Mouse (Mus musculus): ENCODE measurements around the gene Tecta. TPM values are rescaled to one million over a fixed set of nuclear protein-coding genes. Genes with fewer than 3 reads are reported as not detected.
A peak's percentile ranks its signal among the peaks of the same experiment; 100 is the strongest.

Gene Tecta
- polyA plus RNA-seq, 1 experiment from 2014 or later, result 0.18 TPM

DNA sequence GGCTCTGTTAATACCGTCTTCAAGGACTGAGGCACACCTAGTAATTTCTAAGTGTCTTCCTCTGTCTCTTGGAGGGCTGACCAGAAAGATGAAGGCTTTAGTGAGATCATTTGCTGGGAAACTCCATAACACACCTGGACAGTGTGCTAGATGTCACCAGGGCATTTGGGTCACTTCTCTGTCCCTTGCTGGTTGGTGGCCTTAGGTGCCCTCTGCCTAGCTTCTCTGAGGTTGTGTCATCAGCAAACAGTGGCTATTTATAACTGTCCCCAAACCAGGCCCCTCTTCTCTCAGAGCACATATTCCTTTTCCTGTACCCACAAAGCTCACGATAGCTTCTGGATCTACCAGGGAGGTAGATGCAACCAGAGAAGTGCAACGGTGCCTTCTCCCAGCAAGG is 64.8 kb downstream of the Tecta start:
- no peak overlapping the region for H3K27ac ChIP-seq
- ATAC-seq (ENCODE audit: low FRiP score), result no peak
- no peak overlapping the region for H3K4me2 ChIP-seq
- 0 out of 2 replicates have a peak, but pooled peaks cover 2% of the 10 kb centered on the region for H3K27me3 ChIP-seq
- peaks cover 8% of the 10 kb centered on the region; the same call in 1 of the 2 replicates for H3K4me1 ChIP-seq
- no peaks in the 10 kb centered on the region for H3K36me3 ChIP-seq (replicated peaks)
- 99% methylated on average over 3 of the region's 3 CpGs for WGBS
- H3K9ac ChIP-seq, result no peak overlapping the region
- H3K9me3 ChIP-seq, result no peaks in the 10 kb centered on the region
- no peak overlapping the region for H3K4me3 ChIP-seq (replicated peaks)

DNA sequence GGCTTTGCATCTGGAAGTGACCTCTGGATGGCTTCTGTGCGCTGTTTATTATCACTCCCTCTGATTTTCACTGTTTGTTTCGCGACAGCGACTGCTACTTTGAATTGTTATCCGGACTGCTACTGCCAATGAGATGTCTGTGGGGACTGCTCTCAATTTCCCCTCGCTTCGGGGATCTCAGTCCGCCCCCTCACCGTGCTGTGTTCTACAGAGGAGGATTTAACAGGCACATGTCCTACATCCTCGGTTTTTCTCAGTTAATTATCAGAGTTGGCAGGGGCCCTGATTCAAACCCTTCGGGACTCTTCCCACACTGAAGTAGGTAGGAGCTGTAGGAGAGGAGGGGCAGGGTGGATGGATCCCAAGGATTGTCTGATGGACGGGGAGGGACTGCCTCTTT is 67.0 kb downstream of the Tecta start:
- Histone ChIP-seq H3K9me3 (no peaks in the 10 kb centered on the region), H3K27ac (no peak overlapping the region), H3K4me3 (replicated peaks) (no peak overlapping the region), H3K27me3 (no peaks in the 10 kb centered on the region), H3K4me1 (no peaks in the 10 kb centered on the region), H3K4me2 (no peak overlapping the region), H3K36me3 (replicated peaks) (no peaks in the 10 kb centered on the region), H3K9ac (no peak overlapping the region)
- WGBS, result 79% methylated on average over 12 of the region's 12 CpGs
- ATAC-seq (ENCODE audit: low FRiP score), result no peak

DNA sequence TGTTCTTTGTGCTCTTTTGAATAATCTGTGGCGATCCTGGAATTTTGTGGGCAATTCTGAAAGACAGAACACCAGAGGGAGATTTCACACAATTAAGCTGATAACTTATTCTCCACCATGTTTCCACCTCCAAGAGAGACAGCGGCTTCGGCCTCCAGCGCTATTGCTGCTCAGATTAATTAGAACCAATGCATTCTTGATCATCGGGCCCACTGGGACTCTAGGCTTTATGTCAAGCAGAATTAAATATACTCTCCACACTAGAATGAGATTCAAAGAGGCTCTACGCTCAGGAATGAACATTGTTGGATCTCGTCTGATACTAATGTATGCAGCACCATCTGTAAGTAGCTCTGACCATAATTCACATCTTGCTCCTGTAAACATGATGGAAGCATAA is 68.4 kb downstream of the Tecta start:
- 88% methylated on average over 7 of the region's 7 CpGs for WGBS
- no peaks in the 10 kb centered on the region for H3K9me3 ChIP-seq
- H3K9ac ChIP-seq, result no peak overlapping the region
- H3K4me1 ChIP-seq, result no peaks in the 10 kb centered on the region
- no peaks in the 10 kb centered on the region for H3K36me3 ChIP-seq (replicated peaks)
- H3K4me2 ChIP-seq, result no peak overlapping the region
- no peak overlapping the region for H3K4me3 ChIP-seq (replicated peaks)
- no peak for ATAC-seq (ENCODE audit: low FRiP score)
- H3K27me3 ChIP-seq, result no peaks in the 10 kb centered on the region
- H3K27ac ChIP-seq, result no peak overlapping the region

- Histone ChIP-seq H3K27me3 (peaks cover 5% of the 10 kb centered on the region), H3K4me3 (replicated peaks) (no peak overlapping the region), H3K4me1 (no peaks in the 10 kb centered on the region), H3K4me2 (no peak overlapping the region), H3K36me3 (replicated peaks) (no peaks in the 10 kb centered on the region), H3K9me3 (no peaks in the 10 kb centered on the region), H3K27ac (no peak overlapping the region), H3K9ac (no peak overlapping the region)
- no peak for ATAC-seq (ENCODE audit: low FRiP score)
- 76% methylated on average over 9 of the region's 9 CpGs for WGBS
These were observed 70.0 kb downstream of the Tecta start for GRCm38 (mm10) chr9:42329753-42330152.

- no peak overlapping the region for H3K4me2 ChIP-seq
- no peaks in the 10 kb centered on the region for H3K36me3 ChIP-seq (replicated peaks)
- no peak overlapping the region for H3K9ac ChIP-seq
- WGBS, result 28% methylated on average over 11 of the region's 11 CpGs
- H3K9me3 ChIP-seq, result no peaks in the 10 kb centered on the region
- no peaks in the 10 kb centered on the region for H3K4me1 ChIP-seq
- H3K4me3 ChIP-seq (replicated peaks), result no peak overlapping the region
- H3K27ac ChIP-seq, result no peak overlapping the region
- ATAC-seq (ENCODE audit: low FRiP score), result no peak
- peaks cover 7% of the 10 kb centered on the region for H3K27me3 ChIP-seq
These were observed 72.9 kb downstream of the Tecta start for GRCm38 (mm10) chr9:42326688-42327440.

DNA sequence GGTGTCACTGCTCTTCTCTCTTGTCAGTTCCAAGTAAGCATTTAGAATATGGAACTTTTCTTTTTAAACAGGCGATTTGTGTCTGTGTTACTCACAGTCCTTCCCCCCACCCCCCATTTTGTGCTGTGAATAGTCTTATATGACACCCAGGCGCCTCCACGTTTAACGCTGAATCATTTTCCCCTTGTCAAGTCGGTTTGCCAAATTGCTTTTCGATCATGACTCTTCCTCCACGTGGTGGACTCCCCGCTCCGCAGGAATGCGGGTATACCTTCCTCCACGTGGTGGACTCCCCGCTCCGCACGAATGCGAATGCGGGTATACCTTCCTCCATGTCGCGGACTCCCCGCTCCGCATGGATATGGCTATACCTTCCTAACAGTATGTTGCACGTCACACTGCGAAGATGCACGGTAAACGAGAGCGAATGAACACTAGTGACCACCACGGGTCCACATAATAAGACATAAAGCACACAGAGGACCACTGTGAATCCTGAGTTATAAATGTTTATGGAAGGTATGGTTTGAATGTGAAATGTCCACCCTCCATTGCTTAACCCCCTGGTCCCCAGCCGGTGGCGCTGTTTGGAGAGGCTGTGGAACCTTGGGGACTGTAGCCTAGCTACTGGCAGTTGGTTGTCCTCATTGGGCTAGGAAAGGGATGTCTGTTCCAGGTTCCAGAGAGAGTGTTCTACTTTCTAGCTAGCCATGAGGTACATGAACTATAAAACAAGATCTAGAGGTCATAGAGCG is 74.9 kb downstream of the Tecta start:
- H3K9me3 ChIP-seq, result no peaks in the 10 kb centered on the region
- WGBS, result 45% methylated on average over 29 of the region's 29 CpGs
- ATAC-seq (ENCODE audit: low FRiP score), result no peak
- H3K4me1 ChIP-seq, result no peaks in the 10 kb centered on the region
- no peak overlapping the region for H3K9ac ChIP-seq
- no peaks in the 10 kb centered on the region for H3K36me3 ChIP-seq (replicated peaks)
- H3K4me2 ChIP-seq, result peak overlapping the region; percentile 27; the same call in 1 of the 2 replicates
- no peak overlapping the region for H3K4me3 ChIP-seq (replicated peaks)
- H3K27me3 ChIP-seq, result peaks cover 7% of the 10 kb centered on the region
- no peak overlapping the region for H3K27ac ChIP-seq

- H3K4me3 ChIP-seq (replicated peaks), result no peak overlapping the region
- no peak for ATAC-seq (ENCODE audit: low FRiP score)
- H3K4me2 ChIP-seq, result no peak overlapping the region
- no peaks in the 10 kb centered on the region for H3K4me1 ChIP-seq
- no peak overlapping the region for H3K27ac ChIP-seq
- no peak overlapping the region for H3K9ac ChIP-seq
- H3K27me3 ChIP-seq, result peaks cover 7% of the 10 kb centered on the region
- H3K36me3 ChIP-seq (replicated peaks), result no peaks in the 10 kb centered on the region
- no peaks in the 10 kb centered on the region for H3K9me3 ChIP-seq
- WGBS, result 90% methylated on average over 8 of the region's 8 CpGs
These were observed 76.5 kb downstream of the Tecta start for GRCm38 (mm10) chr9:42323238-42323637.

GRCm38 (mm10) chr9:42321442-42321841 is 78.3 kb downstream of the Tecta start:
- Histone ChIP-seq H3K9me3 (no peaks in the 10 kb centered on the region), H3K4me2 (no peak overlapping the region), H3K27ac (no peak overlapping the region), H3K27me3 (peaks cover 7% of the 10 kb centered on the region), H3K4me3 (replicated peaks) (no peak overlapping the region), H3K9ac (no peak overlapping the region), H3K36me3 (replicated peaks) (no peaks in the 10 kb centered on the region), H3K4me1 (no peaks in the 10 kb centered on the region)
- ATAC-seq (ENCODE audit: low FRiP score), result no peak
- 94% methylated on average over 2 of the region's 2 CpGs for WGBS

GRCm38 (mm10) chr9:42320616-42321015 is 79.1 kb downstream of the Tecta start:
- Histone ChIP-seq H3K36me3 (replicated peaks) (no peaks in the 10 kb centered on the region), H3K27ac (no peak overlapping the region), H3K4me1 (no peaks in the 10 kb centered on the region), H3K4me2 (no peak overlapping the region), H3K4me3 (replicated peaks) (no peak overlapping the region), H3K9me3 (no peaks in the 10 kb centered on the region), H3K9ac (no peak overlapping the region), H3K27me3 (peaks cover 7% of the 10 kb centered on the region)
- WGBS, result 93% methylated on average over 7 of the region's 7 CpGs
- ATAC-seq (ENCODE audit: low FRiP score), result no peak

DNA sequence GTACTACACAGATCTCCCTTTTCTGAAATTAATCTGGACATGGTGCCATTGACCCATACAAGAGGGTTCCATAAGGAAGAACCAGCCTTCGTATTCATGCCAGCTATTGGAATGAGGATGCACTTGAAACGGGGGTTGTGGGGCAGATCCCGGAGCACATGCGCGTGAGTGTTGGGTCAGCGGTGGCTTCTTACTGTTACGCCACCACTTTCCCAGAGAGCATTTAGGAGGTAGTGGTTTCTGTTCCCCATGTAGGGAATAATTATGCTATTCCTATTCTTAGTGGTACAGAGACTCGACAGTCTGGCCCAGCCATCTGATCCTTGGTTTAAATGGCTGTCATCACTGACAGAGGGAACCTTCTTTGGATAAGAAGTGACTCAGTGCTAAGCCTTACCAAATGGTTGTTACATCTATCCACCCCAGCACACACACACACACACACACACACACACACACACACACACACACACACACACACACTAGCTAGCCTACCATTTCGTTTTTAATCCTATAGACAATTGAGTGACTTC is 81.2 kb downstream of the Tecta start:
- Histone ChIP-seq H3K27me3 (no peaks in the 10 kb centered on the region), H3K27ac (no peak overlapping the region), H3K9me3 (no peaks in the 10 kb centered on the region), H3K36me3 (replicated peaks) (no peaks in the 10 kb centered on the region), H3K4me1 (no peaks in the 10 kb centered on the region), H3K4me3 (replicated peaks) (no peak overlapping the region), H3K9ac (no peak overlapping the region), H3K4me2 (no peak overlapping the region)
- no peak for ATAC-seq (ENCODE audit: low FRiP score)
- 85% methylated on average over 9 of the region's 9 CpGs for WGBS

DNA sequence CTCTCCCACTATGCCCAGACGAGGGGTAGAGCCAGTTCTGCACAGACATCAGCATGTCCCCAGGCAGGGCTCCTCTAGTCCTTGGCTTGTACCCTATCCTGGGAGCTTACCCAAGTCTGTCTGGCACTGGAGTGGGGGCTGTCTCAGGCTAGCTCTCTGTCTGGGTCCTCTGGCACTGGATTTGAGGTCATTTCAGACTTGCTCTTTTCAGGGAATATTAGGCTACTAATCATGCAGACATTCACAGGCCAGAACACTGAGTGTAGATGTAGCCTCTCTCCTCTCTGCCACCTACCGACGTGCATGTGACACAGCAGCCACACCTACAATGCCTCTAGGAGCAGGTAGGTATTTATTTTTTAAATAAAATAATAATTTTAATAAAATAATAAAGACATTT is 82.4 kb downstream of the Tecta start:
- H3K36me3 ChIP-seq (replicated peaks), result no peaks in the 10 kb centered on the region
- H3K4me2 ChIP-seq, result no peak overlapping the region
- 57% methylated on average over 3 of the region's 3 CpGs for WGBS
- H3K9ac ChIP-seq, result no peak overlapping the region
- H3K4me3 ChIP-seq (replicated peaks), result no peak overlapping the region
- no peaks in the 10 kb centered on the region for H3K27me3 ChIP-seq
- H3K4me1 ChIP-seq, result no peaks in the 10 kb centered on the region
- no peak overlapping the region for H3K27ac ChIP-seq
- ATAC-seq (ENCODE audit: low FRiP score), result no peak
- no peaks in the 10 kb centered on the region for H3K9me3 ChIP-seq

GRCm38 (mm10) chr9:42315816-42316215 is 83.9 kb downstream of the Tecta start:
- H3K9me3 ChIP-seq, result no peaks in the 10 kb centered on the region
- no peaks in the 10 kb centered on the region for H3K4me1 ChIP-seq
- WGBS, result 77% methylated on average over 3 of the region's 3 CpGs
- no peak overlapping the region for H3K27ac ChIP-seq
- no peak for ATAC-seq (ENCODE audit: low FRiP score)
- no peak overlapping the region for H3K4me3 ChIP-seq (replicated peaks)
- H3K27me3 ChIP-seq, result no peaks in the 10 kb centered on the region
- no peak overlapping the region for H3K4me2 ChIP-seq
- H3K9ac ChIP-seq, result no peak overlapping the region
- H3K36me3 ChIP-seq (replicated peaks), result no peaks in the 10 kb centered on the region

Data from forebrain, embryonic 12.5 days (tissue).